Mouse (Mus musculus): ENCODE measurements around the gene Il10. TPM values are rescaled to one million over a fixed set of nuclear protein-coding genes. Genes with fewer than 3 reads are reported as not detected.

Il10 gene
- polyA plus RNA-seq, 1 experiment from 2014 or later = not detected

DNA sequence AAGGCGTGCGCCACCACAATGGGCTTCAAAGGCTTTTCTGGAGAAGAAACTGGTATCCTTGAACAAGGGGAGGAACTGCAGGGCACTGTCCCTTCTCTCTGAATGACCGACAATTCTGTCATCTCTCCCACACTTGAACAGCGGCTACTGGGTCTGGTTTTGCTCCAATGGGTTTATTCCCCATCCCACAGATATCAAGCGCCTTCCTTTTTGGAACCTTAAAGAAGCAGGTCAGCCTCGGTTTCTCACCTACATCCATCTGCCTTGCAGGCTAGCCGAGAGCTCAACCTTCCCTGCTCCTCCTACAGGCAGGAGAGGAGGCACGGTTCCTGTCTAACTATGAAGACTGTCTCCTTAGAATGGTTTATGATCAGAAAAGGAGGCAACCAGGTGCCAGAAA, 29.3 kb downstream of the Il10 start:
- 85% methylated on average over 8 of the region's 8 CpGs for WGBS (ENCODE audit: insufficient replicate concordance)
- H3K4me2 ChIP-seq = no peak overlapping the region
- H3K36me3 ChIP-seq (ENCODE audit: control insufficient read depth, insufficient read depth, low read length) = no peaks in the 10 kb centered on the region; the same call in 1 of the 2 replicates
- no peaks in the 10 kb centered on the region for H3K27me3 ChIP-seq (ENCODE audit: control insufficient read depth, insufficient read depth, low read length)
- no peak overlapping the region for H3K4me3 ChIP-seq (ENCODE audit: low read depth, low read length)
- no peak overlapping the region for H3K9ac ChIP-seq (ENCODE audit: low read depth, low read length)
- no peak for ATAC-seq (replicated peaks; ENCODE audit: insufficient number of reproducible peaks, low FRiP score, low TSS enrichment)
- no peak overlapping the region for H3K27ac ChIP-seq (ENCODE audit: low read depth, low read length)
- peaks cover 20% of the 10 kb centered on the region for H3K4me1 ChIP-seq (ENCODE audit: control insufficient read depth, insufficient read depth, low read length)
- no peaks in the 10 kb centered on the region for H3K9me3 ChIP-seq (replicated peaks; ENCODE audit: control insufficient read depth, low read length)

DNA sequence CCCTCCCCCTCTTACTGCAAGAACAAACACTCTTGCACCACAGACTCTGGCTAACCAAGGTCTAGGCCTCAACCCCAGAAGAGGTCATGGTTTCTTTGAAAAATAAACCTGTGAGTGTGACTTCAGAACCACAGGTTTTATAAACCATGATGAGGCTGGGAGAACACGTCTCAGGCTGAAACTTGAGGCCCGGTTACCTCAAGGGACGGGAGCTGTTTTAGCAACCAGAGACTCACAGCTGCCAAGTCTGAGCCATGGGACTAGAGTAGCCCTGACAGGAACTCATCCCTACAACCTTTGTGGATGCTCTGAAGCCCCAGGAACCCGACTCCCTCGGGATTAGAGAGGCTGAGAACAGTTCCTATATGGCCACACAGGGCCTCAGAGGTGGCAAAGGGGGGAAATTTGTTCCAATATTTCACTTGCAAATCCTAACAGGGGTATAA, 29.7 kb downstream of the Il10 start:
- ATAC-seq (replicated peaks; ENCODE audit: insufficient number of reproducible peaks, low FRiP score, low TSS enrichment) = no peak
- no peak overlapping the region for H3K4me2 ChIP-seq
- no peaks in the 10 kb centered on the region for H3K9me3 ChIP-seq (replicated peaks; ENCODE audit: control insufficient read depth, low read length)
- peaks cover 4% of the 10 kb centered on the region; the same call in 1 of the 2 replicates for H3K36me3 ChIP-seq (ENCODE audit: control insufficient read depth, insufficient read depth, low read length)
- WGBS (ENCODE audit: insufficient replicate concordance) = 74% methylated on average over 5 of the region's 5 CpGs
- H3K27ac ChIP-seq (ENCODE audit: low read depth, low read length) = no peak overlapping the region
- H3K27me3 ChIP-seq (ENCODE audit: control insufficient read depth, insufficient read depth, low read length) = no peaks in the 10 kb centered on the region
- no peak overlapping the region for H3K9ac ChIP-seq (ENCODE audit: low read depth, low read length)
- H3K4me3 ChIP-seq (ENCODE audit: low read depth, low read length) = no peak overlapping the region
- peaks cover 20% of the 10 kb centered on the region for H3K4me1 ChIP-seq (ENCODE audit: control insufficient read depth, insufficient read depth, low read length)

DNA sequence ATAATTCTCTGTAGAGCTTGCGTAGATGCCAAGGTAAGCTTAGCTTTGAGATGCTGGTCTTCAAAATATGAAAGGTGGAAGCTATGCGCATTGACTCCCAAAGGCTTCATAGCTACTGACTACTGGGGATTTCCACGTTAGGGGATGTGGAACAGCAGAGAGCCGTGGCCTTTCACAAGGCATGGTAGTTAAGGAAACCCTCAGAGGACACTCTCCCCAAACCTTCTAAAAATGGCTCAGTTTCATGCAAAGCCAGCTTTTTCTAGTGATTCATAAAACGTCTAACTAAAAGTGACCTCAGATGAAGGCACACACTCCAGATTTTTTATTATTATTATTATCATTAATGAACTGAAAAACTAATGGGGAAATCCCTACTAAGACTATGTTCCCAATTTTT, 30.4 kb downstream of the Il10 start:
- ATAC-seq (replicated peaks; ENCODE audit: insufficient number of reproducible peaks, low FRiP score, low TSS enrichment) = no peak
- no peak overlapping the region for H3K4me3 ChIP-seq (ENCODE audit: low read depth, low read length)
- H3K27ac ChIP-seq (ENCODE audit: low read depth, low read length) = no peak overlapping the region
- peaks cover 5% of the 10 kb centered on the region; the same call in 1 of the 2 replicates for H3K36me3 ChIP-seq (ENCODE audit: control insufficient read depth, insufficient read depth, low read length)
- H3K9me3 ChIP-seq (replicated peaks; ENCODE audit: control insufficient read depth, low read length) = no peaks in the 10 kb centered on the region
- 85% methylated on average over 5 of the region's 5 CpGs for WGBS (ENCODE audit: insufficient replicate concordance)
- no peak overlapping the region for H3K9ac ChIP-seq (ENCODE audit: low read depth, low read length)
- no peaks in the 10 kb centered on the region for H3K27me3 ChIP-seq (ENCODE audit: control insufficient read depth, insufficient read depth, low read length)
- no peak overlapping the region for H3K4me2 ChIP-seq
- H3K4me1 ChIP-seq (ENCODE audit: control insufficient read depth, insufficient read depth, low read length) = peaks cover 20% of the 10 kb centered on the region

GRCm38 (mm10) chr1:131050617-131051016, 31.0 kb downstream of the Il10 start:
- Histone ChIP-seq H3K27ac (ENCODE audit: low read depth, low read length) (no peak overlapping the region), H3K9me3 (replicated peaks; ENCODE audit: control insufficient read depth, low read length) (no peaks in the 10 kb centered on the region), H3K9ac (ENCODE audit: low read depth, low read length) (no peak overlapping the region), H3K4me2 (no peak overlapping the region), H3K36me3 (ENCODE audit: control insufficient read depth, insufficient read depth, low read length) (peaks cover 11% of the 10 kb centered on the region; the same call in 1 of the 2 replicates), H3K4me3 (ENCODE audit: low read depth, low read length) (no peak overlapping the region), H3K4me1 (ENCODE audit: control insufficient read depth, insufficient read depth, low read length) (peaks cover 20% of the 10 kb centered on the region), H3K27me3 (ENCODE audit: control insufficient read depth, insufficient read depth, low read length) (no peaks in the 10 kb centered on the region)
- ATAC-seq (replicated peaks; ENCODE audit: insufficient number of reproducible peaks, low FRiP score, low TSS enrichment) = no peak
- 79% methylated on average over 5 of the region's 5 CpGs for WGBS (ENCODE audit: insufficient replicate concordance)

DNA sequence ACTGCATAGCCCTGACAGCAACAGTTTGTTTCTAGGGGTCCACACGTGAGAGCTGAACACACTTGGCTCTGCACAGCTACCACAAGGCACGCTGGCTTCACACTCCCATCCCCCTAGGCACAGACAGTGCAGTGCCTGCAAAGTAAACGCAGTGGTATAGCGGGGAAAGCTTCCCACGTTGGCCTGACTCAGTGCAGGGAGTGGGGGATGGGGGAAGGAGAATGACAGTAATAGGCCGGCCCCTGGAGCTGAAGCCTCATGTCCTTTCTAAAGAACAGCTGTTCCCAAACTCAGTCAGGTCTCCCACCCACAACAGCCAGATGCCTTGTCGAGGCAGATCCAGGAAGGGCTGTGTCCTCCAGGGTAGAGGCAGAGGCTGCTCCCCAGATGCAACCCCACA, 31.4 kb downstream of the Il10 start:
- Histone ChIP-seq H3K9me3 (replicated peaks; ENCODE audit: control insufficient read depth, low read length) (no peaks in the 10 kb centered on the region), H3K36me3 (ENCODE audit: control insufficient read depth, insufficient read depth, low read length) (peaks cover 13% of the 10 kb centered on the region; the same call in 1 of the 2 replicates), H3K4me2 (no peak overlapping the region), H3K4me3 (ENCODE audit: low read depth, low read length) (no peak overlapping the region), H3K9ac (ENCODE audit: low read depth, low read length) (no peak overlapping the region), H3K27me3 (ENCODE audit: control insufficient read depth, insufficient read depth, low read length) (no peaks in the 10 kb centered on the region), H3K4me1 (ENCODE audit: control insufficient read depth, insufficient read depth, low read length) (peaks cover 16% of the 10 kb centered on the region), H3K27ac (ENCODE audit: low read depth, low read length) (no peak overlapping the region)
- no peak for ATAC-seq (replicated peaks; ENCODE audit: insufficient number of reproducible peaks, low FRiP score, low TSS enrichment)
- WGBS (ENCODE audit: insufficient replicate concordance) = 39% methylated on average over 7 of the region's 7 CpGs

DNA sequence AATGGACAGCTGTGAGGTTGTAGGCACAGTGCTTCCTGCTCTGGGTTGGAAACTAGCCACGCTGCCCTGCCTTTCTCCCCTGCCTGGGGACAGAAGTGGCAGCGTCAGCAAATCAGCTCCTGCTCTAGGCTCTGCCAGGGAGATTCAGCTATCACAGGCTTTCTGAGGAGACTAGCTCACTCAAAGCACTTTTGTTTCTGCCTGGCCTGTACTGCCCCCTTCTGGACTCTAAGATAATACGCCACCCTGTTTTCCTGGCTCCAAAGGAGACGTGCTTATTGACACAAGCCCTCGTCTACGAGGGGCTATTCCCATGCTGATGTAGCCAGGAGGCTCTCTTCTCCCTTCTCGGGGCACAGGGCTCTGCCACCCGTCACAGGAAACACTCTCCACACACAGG, 33.6 kb downstream of the Il10 start:
- Histone ChIP-seq H3K9me3 (replicated peaks; ENCODE audit: control insufficient read depth, low read length) (no peaks in the 10 kb centered on the region), H3K9ac (ENCODE audit: low read depth, low read length) (no peak overlapping the region), H3K4me3 (ENCODE audit: low read depth, low read length) (no peak overlapping the region), H3K4me1 (ENCODE audit: control insufficient read depth, insufficient read depth, low read length) (peaks cover 15% of the 10 kb centered on the region), H3K36me3 (ENCODE audit: control insufficient read depth, insufficient read depth, low read length) (peaks cover 22% of the 10 kb centered on the region), H3K4me2 (no peak overlapping the region), H3K27ac (ENCODE audit: low read depth, low read length) (no peak overlapping the region), H3K27me3 (ENCODE audit: control insufficient read depth, insufficient read depth, low read length) (no peaks in the 10 kb centered on the region)
- 5% methylated on average over 8 of the region's 8 CpGs for WGBS (ENCODE audit: insufficient replicate concordance)
- peak; percentile 4; the same call in 1 of the 2 replicates for ATAC-seq (replicated peaks; ENCODE audit: insufficient number of reproducible peaks, low FRiP score, low TSS enrichment)

DNA sequence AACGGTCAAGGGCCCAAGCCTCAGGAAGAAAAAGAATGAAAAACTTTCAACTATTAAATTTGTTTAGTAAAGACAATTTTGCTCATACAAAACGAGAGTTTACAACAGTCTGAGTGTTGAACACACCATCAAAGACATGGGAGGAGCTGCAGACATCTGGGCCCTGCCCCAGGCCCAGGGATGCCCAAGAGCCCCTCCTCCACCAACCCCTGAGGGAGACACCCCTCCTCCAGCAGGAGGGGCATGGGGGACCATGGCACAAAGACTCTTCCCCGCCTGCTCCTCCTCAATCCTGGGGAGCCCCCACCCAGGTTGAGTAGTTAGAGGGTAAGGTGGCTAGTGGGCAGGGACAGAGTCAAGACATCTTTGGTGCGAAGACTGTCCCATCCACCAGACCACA, 34.0 kb downstream of the Il10 start:
- Histone ChIP-seq H3K9me3 (replicated peaks; ENCODE audit: control insufficient read depth, low read length) (no peaks in the 10 kb centered on the region), H3K36me3 (ENCODE audit: control insufficient read depth, insufficient read depth, low read length) (peaks cover 22% of the 10 kb centered on the region), H3K4me1 (ENCODE audit: control insufficient read depth, insufficient read depth, low read length) (peaks cover 19% of the 10 kb centered on the region), H3K4me2 (no peak overlapping the region), H3K4me3 (ENCODE audit: low read depth, low read length) (no peak overlapping the region), H3K9ac (ENCODE audit: low read depth, low read length) (no peak overlapping the region), H3K27ac (ENCODE audit: low read depth, low read length) (no peak overlapping the region), H3K27me3 (ENCODE audit: control insufficient read depth, insufficient read depth, low read length) (no peaks in the 10 kb centered on the region)
- no peak for ATAC-seq (replicated peaks; ENCODE audit: insufficient number of reproducible peaks, low FRiP score, low TSS enrichment)
- WGBS (ENCODE audit: insufficient replicate concordance) = 61% methylated on average over 4 of the region's 4 CpGs

GRCm38 (mm10) chr1:131054251-131054650, 34.6 kb downstream of the Il10 start:
- Histone ChIP-seq H3K36me3 (ENCODE audit: control insufficient read depth, insufficient read depth, low read length) (peaks cover 22% of the 10 kb centered on the region), H3K9me3 (replicated peaks; ENCODE audit: control insufficient read depth, low read length) (no peaks in the 10 kb centered on the region), H3K4me1 (ENCODE audit: control insufficient read depth, insufficient read depth, low read length) (peaks cover 25% of the 10 kb centered on the region), H3K27me3 (ENCODE audit: control insufficient read depth, insufficient read depth, low read length) (no peaks in the 10 kb centered on the region), H3K4me2 (no peak overlapping the region), H3K9ac (ENCODE audit: low read depth, low read length) (no peak overlapping the region), H3K4me3 (ENCODE audit: low read depth, low read length) (no peak overlapping the region), H3K27ac (ENCODE audit: low read depth, low read length) (no peak overlapping the region)
- WGBS (ENCODE audit: insufficient replicate concordance) = 88% methylated on average over 4 of the region's 4 CpGs
- ATAC-seq (replicated peaks; ENCODE audit: insufficient number of reproducible peaks, low FRiP score, low TSS enrichment) = no peak

DNA sequence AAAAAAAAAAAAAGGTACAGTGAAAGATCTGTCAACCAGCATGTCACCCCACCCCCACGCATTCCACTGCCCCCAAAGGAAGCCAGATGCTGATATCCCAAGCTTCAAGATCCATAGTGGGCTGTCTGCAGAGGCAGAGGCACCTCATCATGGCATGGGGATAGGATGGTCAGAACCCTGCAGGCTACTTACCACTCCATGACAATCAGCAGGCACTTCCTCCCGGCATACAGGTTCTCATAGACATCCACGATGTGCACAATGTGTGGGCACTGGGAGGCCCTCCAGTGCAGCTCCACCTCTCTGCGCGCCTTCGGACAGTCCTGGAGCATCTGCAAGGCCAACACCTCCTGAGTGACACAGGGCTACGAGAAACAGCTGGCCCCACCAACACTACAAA, 38.8 kb downstream of the Il10 start:
- 43% methylated on average over 7 of the region's 7 CpGs for WGBS (ENCODE audit: insufficient replicate concordance)
- no peak overlapping the region for H3K4me2 ChIP-seq
- H3K27ac ChIP-seq (ENCODE audit: low read depth, low read length) = peak overlapping the region; percentile 29; the same call in 1 of the 2 replicates
- H3K4me3 ChIP-seq (ENCODE audit: low read depth, low read length) = no peak overlapping the region
- no peaks in the 10 kb centered on the region for H3K9me3 ChIP-seq (replicated peaks; ENCODE audit: control insufficient read depth, low read length)
- no peaks in the 10 kb centered on the region for H3K27me3 ChIP-seq (ENCODE audit: control insufficient read depth, insufficient read depth, low read length)
- H3K36me3 ChIP-seq (ENCODE audit: control insufficient read depth, insufficient read depth, low read length) = peaks cover 22% of the 10 kb centered on the region
- H3K4me1 ChIP-seq (ENCODE audit: control insufficient read depth, insufficient read depth, low read length) = peaks cover 58% of the 10 kb centered on the region
- H3K9ac ChIP-seq (ENCODE audit: low read depth, low read length) = no peak overlapping the region
- ATAC-seq (replicated peaks; ENCODE audit: insufficient number of reproducible peaks, low FRiP score, low TSS enrichment) = no peak
